Mouse (Mus musculus): ENCODE data around the gene Tceal9.
"Not testable (repeated sequence)": the region's sequence is repeated elsewhere in the genome, so short reads cannot be mapped to it uniquely, and the experiment has no call there.

Tceal9 gene

GRCm38 (mm10) chrX:136244574-136245229, at the start of gene Tceal9:
TSS of gene Tceal9 (plus strand) at chrX:136245079.
- peak; percentile 52 to 57 for DNase-seq (ENCODE audit: low spot score in 2 of 2)

DNA sequence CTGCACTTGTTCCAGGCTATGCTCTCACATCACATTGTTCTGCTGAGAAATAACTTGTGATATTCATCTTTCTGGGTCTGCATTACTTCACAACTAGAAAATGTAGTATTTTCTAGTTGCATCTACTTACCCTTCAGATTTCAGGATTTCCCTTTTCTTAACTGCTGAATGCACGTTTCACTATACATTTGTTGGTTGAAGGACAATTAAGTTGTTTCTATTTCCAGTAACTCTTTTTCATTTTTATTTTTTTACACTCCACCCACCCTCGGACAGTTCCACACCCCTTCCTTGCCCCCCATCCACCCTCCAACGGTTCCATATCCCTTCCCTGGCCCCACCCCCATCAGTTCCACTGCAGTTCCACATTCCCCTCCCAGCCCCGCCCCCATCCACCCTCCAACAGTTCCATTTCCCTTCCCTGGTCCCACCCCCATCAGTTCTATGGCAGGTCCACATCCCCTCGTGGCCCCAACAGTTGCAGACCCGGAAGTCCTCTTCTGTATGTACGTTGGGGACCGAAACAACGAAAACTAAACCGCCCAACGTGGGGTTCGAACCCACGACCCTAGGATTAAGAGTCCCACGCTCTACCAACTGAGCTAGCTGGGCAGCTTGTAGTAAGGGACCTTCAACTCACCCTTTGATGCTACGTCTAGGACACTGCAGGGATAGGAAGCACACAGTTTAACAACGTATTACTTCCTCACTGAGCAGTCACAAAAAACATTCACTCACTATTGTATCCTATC, 49.5 kb upstream of the Tceal9 start:
- no peak for DNase-seq (ENCODE audit: low spot score in 2 of 2)

GRCm38 (mm10) chrX:136196873-136197272, 48.0 kb upstream of the Tceal9 start:
- peak; percentile 1 to 4 for DNase-seq (ENCODE audit: low spot score in 2 of 2)

DNA sequence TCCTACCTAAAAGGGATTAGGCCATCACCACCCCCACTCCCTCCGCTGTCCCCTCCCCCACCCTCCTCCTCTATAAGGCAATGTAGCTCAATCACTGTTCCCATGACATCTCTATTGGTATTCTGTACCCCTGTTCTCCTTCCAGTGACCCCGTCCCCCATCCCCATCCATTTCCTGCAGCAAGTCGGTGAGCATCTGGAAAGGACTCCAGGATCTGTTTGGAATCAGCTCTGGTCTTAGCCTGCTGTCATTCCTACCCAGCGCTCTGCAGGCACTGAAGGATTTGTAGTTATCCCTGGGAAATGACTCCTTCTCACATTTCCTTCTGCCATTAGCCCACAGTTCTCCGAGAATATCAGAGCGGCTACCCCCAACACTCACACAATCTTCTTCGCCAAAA, 41.6 kb upstream of the Tceal9 start:
- no peak for DNase-seq (ENCODE audit: low spot score in 2 of 2)

DNA sequence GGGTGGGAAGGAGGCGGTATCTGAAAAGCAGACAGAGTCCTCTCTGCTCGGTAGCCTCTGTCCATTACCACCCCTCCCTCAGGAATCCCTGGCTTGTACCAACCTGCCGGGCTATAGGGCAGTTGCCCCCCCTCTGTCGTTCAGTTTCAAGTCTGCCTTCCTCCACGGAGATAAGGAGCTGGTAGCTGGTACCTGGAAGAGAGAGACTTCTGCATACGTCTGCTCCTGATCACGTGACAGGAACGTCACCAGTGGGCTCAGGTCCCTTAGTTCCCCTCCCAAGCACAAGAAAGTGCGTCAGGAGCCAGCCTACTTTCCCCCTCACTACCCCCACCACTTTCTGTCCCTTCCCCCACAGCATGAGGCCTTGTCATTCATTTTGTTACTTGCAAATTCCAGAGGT, 41.2 kb upstream of the Tceal9 start, which contains the start of gene Tceal5:
Gene Tceal5, minus strand, starts transcription at position 213 of the 403 bp plus-strand sequence.
- DNase-seq (ENCODE audit: low spot score in 2 of 2), result no peak

DNA sequence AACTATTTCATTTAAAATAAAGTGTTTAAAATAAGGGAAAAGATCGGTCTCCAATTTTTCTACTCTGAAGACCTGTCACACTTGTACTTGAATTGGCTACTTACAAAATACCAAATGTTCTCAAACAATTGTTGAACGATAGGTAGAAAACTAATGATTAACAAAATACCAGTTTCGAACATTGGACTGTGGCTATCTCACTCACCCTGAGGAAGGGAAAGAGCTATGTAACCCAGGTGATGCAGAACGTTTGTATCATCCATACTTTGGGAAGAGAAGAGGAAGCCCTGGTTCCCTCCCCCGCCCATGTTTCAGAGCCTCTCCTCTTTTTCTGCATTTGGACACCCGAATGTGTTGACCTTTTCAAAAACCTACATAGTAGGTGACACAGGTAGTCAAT, 40.5 kb upstream of the Tceal9 start:
- DNase-seq (ENCODE audit: low spot score in 2 of 2), result no peak

- DNase-seq (ENCODE audit: low spot score in 2 of 2), result no peak
Measured at GRCm38 (mm10) chrX:136213396-136213795, 31.5 kb upstream of the Tceal9 start.

- DNase-seq (ENCODE audit: low spot score in 2 of 2), result not testable (repeated sequence)
Measured at GRCm38 (mm10) chrX:136214729-136215677, 29.9 kb upstream of the Tceal9 start, which contains the start of the genes Tceal7 and Bex1. TSS of gene Tceal7 (plus strand) at chrX:136214779. TSS of gene Bex1 (minus strand) at chrX:136215513.

DNA sequence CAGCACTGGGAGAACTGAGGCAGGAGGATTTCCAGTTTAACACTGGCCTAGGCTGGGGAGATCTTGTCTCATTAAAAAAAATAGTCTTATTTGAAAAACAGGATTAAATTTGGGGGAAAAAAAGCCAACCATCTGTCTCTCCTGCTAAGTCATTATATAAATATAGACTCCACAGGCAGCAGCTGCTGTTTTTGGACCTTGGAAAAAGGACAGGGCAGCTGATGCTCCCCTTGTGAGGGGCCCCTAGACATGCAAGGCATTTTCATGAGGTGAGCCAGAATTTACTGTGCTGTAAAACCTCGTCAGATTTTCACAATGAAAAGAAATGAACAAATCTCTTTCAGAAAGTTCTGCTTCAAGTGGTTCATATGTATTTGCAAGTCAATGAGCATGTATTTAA, 28.6 kb upstream of the Tceal9 start:
- no peak for DNase-seq (ENCODE audit: low spot score in 2 of 2)

DNA sequence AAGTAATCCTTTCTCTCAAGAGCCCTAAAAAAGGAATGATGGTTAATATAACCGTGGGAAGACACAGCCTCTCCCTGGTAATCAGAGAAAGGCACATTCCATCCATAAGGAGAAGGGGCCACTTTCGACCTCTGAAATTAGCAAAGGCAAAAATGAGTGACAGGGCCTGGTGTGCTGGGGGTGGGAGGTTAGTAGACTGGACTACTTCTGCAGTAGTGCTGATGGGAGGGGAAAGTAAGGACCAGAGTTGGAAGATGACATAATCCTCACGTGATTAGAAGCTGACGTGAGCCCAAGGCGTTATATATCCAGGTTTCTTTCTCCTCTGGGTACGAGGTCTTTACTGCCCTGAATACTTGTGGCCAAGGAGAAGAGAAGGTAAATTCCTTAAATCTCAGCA, 21.2 kb upstream of the Tceal9 start:
- DNase-seq (ENCODE audit: low spot score in 2 of 2), result no peak

DNA sequence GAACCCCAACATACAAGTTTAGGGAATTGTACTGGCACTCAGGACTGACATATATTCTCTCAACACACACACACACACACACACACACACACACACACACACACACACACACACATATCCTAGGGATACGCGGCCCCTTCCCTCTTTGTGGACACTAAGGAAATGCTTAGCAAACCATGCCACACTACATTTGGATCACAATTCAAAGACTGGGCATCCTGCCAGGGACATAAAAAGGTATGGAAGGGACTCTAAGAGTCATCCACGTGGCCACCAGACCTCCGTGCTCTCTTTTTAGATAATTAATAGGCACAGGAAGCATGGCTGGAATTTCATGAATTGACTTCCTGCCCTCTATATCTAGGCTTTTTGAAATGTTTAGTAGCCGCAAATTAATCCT, 17.1 kb upstream of the Tceal9 start:
- DNase-seq (ENCODE audit: low spot score in 2 of 2), result no peak

GRCm38 (mm10) chrX:136238118-136238517, 6.8 kb upstream of the Tceal9 start:
- peak in 1 of 2 experiments; percentile 9 for DNase-seq (ENCODE audit: low spot score in 2 of 2)

- no peak for DNase-seq (ENCODE audit: low spot score in 2 of 2)
Measured at GRCm38 (mm10) chrX:136243181-136243580, 1.7 kb upstream of the Tceal9 start.

- DNase-seq (ENCODE audit: low spot score in 2 of 2), result no peak
Measured at GRCm38 (mm10) chrX:136245521-136246071, 717 bp downstream of the Tceal9 start.

- no peak for DNase-seq (ENCODE audit: low spot score in 2 of 2)
Measured at GRCm38 (mm10) chrX:136248811-136249210, 3.9 kb downstream of the Tceal9 start.

- no peak for DNase-seq (ENCODE audit: low spot score in 2 of 2)
Measured at GRCm38 (mm10) chrX:136249671-136250070, 4.8 kb downstream of the Tceal9 start.

GRCm38 (mm10) chrX:136252023-136252729, 7.3 kb downstream of the Tceal9 start:
- DNase-seq (ENCODE audit: low spot score in 2 of 2), result no peak

DNA sequence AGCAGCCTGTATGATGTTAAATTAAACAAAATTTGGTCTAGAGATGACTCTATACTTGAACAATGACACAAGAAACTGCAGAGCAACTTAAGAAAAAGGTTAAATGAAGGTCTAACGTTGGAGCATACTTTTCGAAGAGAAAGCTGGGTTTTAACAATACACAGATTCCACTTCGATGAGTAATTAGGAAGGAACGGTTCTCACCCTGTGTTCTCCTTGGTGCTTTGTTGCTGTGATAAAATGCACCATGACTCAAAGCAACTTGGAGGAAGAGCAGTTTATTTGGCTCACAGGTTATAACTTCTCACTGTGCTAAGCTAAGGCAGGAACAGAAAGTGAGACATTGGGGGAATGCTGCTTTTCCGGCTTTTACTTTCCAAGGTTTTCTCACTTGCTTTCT, 22.8 kb downstream of the Tceal9 start:
- no peak for DNase-seq (ENCODE audit: low spot score in 2 of 2)

DNA sequence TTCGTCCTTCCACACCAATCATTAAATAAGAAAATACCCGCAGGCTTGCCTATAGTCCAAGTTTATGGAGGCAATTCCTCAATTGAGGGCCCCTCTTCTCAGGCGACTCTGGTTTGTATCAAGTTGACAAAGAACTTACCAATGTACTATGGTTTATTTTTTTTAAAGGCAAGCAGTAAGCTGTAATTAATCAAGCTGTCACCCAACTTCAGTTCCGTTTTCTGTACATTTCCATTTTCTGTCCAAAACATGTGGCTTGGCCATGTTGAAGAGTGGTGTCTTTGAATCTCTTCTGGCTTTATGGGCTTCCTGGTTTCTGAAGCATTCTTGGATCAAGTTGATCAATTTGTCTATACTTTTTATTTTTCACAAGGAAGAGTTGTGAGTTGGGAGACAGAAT, 23.3 kb downstream of the Tceal9 start:
- no peak for DNase-seq (ENCODE audit: low spot score in 2 of 2)

DNA sequence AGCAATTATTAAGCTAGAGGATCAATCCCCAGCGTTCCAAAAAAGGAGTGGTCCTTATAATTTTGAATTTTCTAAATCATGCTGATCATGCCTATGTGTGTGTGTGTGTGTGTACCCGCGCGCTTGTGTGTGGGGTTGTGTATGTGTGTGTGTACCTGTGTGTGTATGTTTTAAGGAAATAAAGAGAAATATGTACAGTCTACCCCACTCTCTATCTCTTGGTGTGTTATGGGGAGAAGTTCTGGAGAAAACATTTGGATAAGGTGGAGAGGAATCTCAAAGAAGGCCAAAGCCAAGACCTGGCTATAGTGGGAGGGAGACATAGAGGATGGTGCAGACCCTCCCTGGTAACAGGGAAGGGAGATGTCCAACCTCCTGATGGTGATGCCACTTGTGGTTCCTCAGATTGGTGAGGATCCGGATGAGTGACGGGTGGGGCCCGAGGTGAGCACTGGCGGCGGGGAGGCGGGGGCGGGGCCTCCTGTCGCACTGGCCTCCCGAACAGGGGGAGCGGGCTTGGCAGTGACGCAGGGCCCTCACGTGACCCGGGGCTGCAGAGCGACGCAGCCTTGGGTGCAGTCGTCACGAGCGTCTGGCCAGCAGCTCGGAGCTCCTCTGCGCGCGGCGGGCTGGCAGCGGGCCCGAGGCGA, 25.0 kb downstream of the Tceal9 start, which contains the start of gene Bex3:
Gene Bex3, plus strand, starts transcription at position 511 of the 650 bp plus-strand sequence.
- DNase-seq (ENCODE audit: low spot score in 2 of 2), result peak; percentile 52 to 62
